Mouse (Mus musculus): ENCODE measurements around the gene Eid3.

DNA sequence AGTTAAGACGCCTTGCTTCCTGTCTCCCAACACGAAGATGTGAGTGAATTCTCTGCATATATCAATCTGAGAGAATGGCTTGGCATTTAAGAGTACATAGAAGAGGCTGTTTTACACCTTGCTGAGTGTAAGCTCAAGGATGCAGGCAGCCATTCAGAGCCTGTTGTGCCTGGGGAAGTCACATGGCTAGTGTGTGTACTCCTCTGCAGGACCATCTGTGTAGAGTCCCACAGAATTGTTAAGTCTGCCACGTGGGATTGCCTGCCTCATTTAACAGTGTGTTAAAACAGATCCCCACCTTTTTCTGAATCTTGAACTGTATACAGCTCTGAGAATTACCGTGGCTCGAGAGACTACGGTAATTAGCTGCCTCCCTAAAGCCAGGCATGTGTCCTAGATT is 39.9 kb upstream of the Eid3 start:
- TF ChIP-seq CTCF (IDR thresholded peaks at IDR 0.05; ENCODE audit: control insufficient read depth, insufficient read depth, insufficient read length): no peak
- TF ChIP-seq FOSL1 (IDR thresholded peaks at IDR 0.05; ENCODE audit: insufficient read depth, low read length, poor library complexity, severe bottlenecking): no peak
- TF ChIP-seq MYOG (IDR thresholded peaks at IDR 0.05; ENCODE audit: control insufficient read depth, extremely low read depth, insufficient read length): no peak
- TF ChIP-seq USF1 (IDR thresholded peaks at IDR 0.05; ENCODE audit: low read depth): no peak
- no peak for TF ChIP-seq MYOD1 (IDR thresholded peaks at IDR 0.05; ENCODE audit: control insufficient read depth, insufficient read length, low read depth)
- TF ChIP-seq MAX (IDR thresholded peaks at IDR 0.05): no peak
- TF ChIP-seq CEBPB (IDR thresholded peaks at IDR 0.05; ENCODE audit: low read depth): no peak
